Mouse (Mus musculus) heart, embryonic 11.5 days (tissue): ENCODE measurements around the gene Dusp18. TPM values are rescaled to one million over a fixed set of nuclear protein-coding genes. Genes with fewer than 3 reads are reported as not detected.
A peak's percentile ranks its signal among the peaks of the same experiment; 100 is the strongest.

Experiments used
- ATAC-seq: fragments of 200-750 bp; cut with Nextera tagmentation; replicated peaks from 2 replicates; pipeline ENCODE4 v1.8.0; 2017; ENCODE audit warnings: moderate library complexity; ENCODE audit not compliant: insufficient number of reproducible peaks, low FRiP score, low TSS enrichment
- H3K27ac ChIP-seq: fragments of 300-500 bp; sonication (generic); 2 replicates; pipeline ENCODE4 v1.5.1; 2014; ENCODE audit warnings: mild to moderate bottlenecking, low read depth, low read length
- H3K27me3 ChIP-seq: fragments of 300-500 bp; sonication (generic); 2 replicates; pipeline ENCODE4 v1.6.1; 2014; ENCODE audit warnings: mild to moderate bottlenecking, low read length, mixed read lengths; ENCODE audit not compliant: control insufficient read depth, insufficient read depth
- H3K36me3 ChIP-seq: fragments of 300-500 bp; sonication (generic); 2 replicates; pipeline ENCODE4 v1.6.1; 2014; ENCODE audit warnings: mild to moderate bottlenecking, low read length, moderate library complexity, mixed read lengths; ENCODE audit not compliant: control insufficient read depth, insufficient read depth
- H3K4me1 ChIP-seq: fragments of 300-500 bp; sonication (generic); 2 replicates; pipeline ENCODE4 v1.6.1; 2014; ENCODE audit warnings: low read length; ENCODE audit not compliant: control insufficient read depth, insufficient read depth
- H3K4me2 ChIP-seq: fragments of 300-500 bp; sonication (generic); 2 replicates; pipeline ENCODE4 v1.6.1; 2014; ENCODE audit warnings: mild to moderate bottlenecking, moderate library complexity
- H3K4me3 ChIP-seq: fragments of 300-500 bp; sonication (generic); 2 replicates; pipeline ENCODE4 v1.5.1; 2014; ENCODE audit warnings: low read depth, low read length
- H3K9ac ChIP-seq: fragments of 300-500 bp; sonication (generic); 2 replicates; pipeline ENCODE4 v1.6.1; 2014; ENCODE audit warnings: mild to moderate bottlenecking, low read depth, low read length, moderate library complexity
- H3K9me3 ChIP-seq: fragments of 300-500 bp; sonication (generic); replicated peaks from 2 replicates; pipeline ENCODE4 v1.6.1; 2016; ENCODE audit warnings: low read length; ENCODE audit not compliant: control insufficient read depth
- WGBS: fragments of 180-500 bp; shearing (Covaris S2); extraction: QIAGEN DNeasy Blood & Tissue Kit; methylation state at CpG from one replicate; pipeline ENCODE4 v1.1.7; 2014; ENCODE audit not compliant: insufficient replicate concordance; 5-methylcytosine and 5-hydroxymethylcytosine counted together
- polyA plus RNA-seq: library from polyadenylated mRNA; unstranded; fragments of >200 nt; fragmentation: Nextera tagmentation; extraction: Ambion mirVana; gene quantifications from 2 replicates; pipeline ENCODE4 v1.2.1, GENCODE M21; 2014

Dusp18 gene
- polyA plus RNA-seq: 11.9 and 12.2 TPM in 2 replicates

GRCm38 (mm10) chr11:3894406-3895281, at the start of gene Dusp18, which contains the start of gene 4921536K21Rik:
Gene Dusp18, plus strand, starts transcription at chr11:3895240.
Gene 4921536K21Rik, minus strand, starts transcription at chr11:3895098.
- no peaks in the 10 kb centered on the region for H3K4me1 ChIP-seq
- peak within 1 kb of the TSS; percentile 59 for H3K4me3 ChIP-seq
- H3K4me2 ChIP-seq: peak within 1 kb of the TSS; percentile 88
- 5% methylated on average over 46 of the region's 46 CpGs for WGBS
- peak within 1 kb of the TSS; percentile 76 for H3K27ac ChIP-seq
- peak within 1 kb of the TSS; percentile 77 for H3K9ac ChIP-seq
- H3K9me3 ChIP-seq: no peaks in the 10 kb centered on the region
- H3K36me3 ChIP-seq: 0 out of 2 replicates have a peak, but pooled peaks cover 5% of the 10 kb centered on the region
- no peaks in the 10 kb centered on the region for H3K27me3 ChIP-seq
- ATAC-seq: peak; percentile 95

GRCm38 (mm10) chr11:3846351-3846750, 48.7 kb upstream of the Dusp18 start:
- Histone ChIP-seq H3K9ac (no peak overlapping the region), H3K4me1 (peaks cover 11% of the 10 kb centered on the region; the same call in 1 of the 2 replicates), H3K4me2 (no peak overlapping the region), H3K36me3 (no peaks in the 10 kb centered on the region), H3K27ac (no peak overlapping the region), H3K4me3 (no peak overlapping the region), H3K9me3 (no peaks in the 10 kb centered on the region), H3K27me3 (no peaks in the 10 kb centered on the region)
- 62% methylated on average over 2 of the region's 2 CpGs for whole genome bisulfite sequencing
- no peak for ATAC-seq

- Histone ChIP-seq H3K4me3 (no peak overlapping the region), H3K27me3 (no peaks in the 10 kb centered on the region), H3K4me1 (0 out of 2 replicates have a peak, but pooled peaks cover 3% of the 10 kb centered on the region), H3K9ac (no peak overlapping the region), H3K4me2 (no peak overlapping the region), H3K27ac (no peak overlapping the region), H3K36me3 (no peaks in the 10 kb centered on the region), H3K9me3 (no peaks in the 10 kb centered on the region)
- ATAC-seq: no peak
- WGBS: 81% methylated on average over 15 of the region's 15 CpGs
These were observed 45.3 kb upstream of the Dusp18 start for GRCm38 (mm10) chr11:3849469-3850314.

- no peak overlapping the region for H3K4me3 ChIP-seq
- H3K4me1 ChIP-seq: 0 out of 2 replicates have a peak, but pooled peaks cover 2% of the 10 kb centered on the region
- no peaks in the 10 kb centered on the region for H3K27me3 ChIP-seq
- H3K9ac ChIP-seq: no peak overlapping the region
- no peak for ATAC-seq
- no peaks in the 10 kb centered on the region for H3K9me3 ChIP-seq
- H3K4me2 ChIP-seq: no peak overlapping the region
- no peak overlapping the region for H3K27ac ChIP-seq
- no peaks in the 10 kb centered on the region for H3K36me3 ChIP-seq
- 73% methylated on average over 2 of the region's 2 CpGs for WGBS
These were observed 44.8 kb upstream of the Dusp18 start for GRCm38 (mm10) chr11:3850315-3850614.

- Histone ChIP-seq H3K27ac (no peak overlapping the region), H3K9ac (no peak overlapping the region), H3K4me1 (0 out of 2 replicates have a peak, but pooled peaks cover 2% of the 10 kb centered on the region), H3K36me3 (no peaks in the 10 kb centered on the region), H3K9me3 (no peaks in the 10 kb centered on the region), H3K4me3 (no peak overlapping the region), H3K27me3 (no peaks in the 10 kb centered on the region), H3K4me2 (no peak overlapping the region)
- 55% methylated on average over 5 of the region's 5 CpGs for WGBS
- ATAC-seq: no peak
These were observed 44.2 kb upstream of the Dusp18 start for GRCm38 (mm10) chr11:3850746-3851277.

- Histone ChIP-seq H3K27me3 (no peaks in the 10 kb centered on the region), H3K27ac (no peak overlapping the region), H3K4me3 (no peak overlapping the region), H3K4me2 (no peak overlapping the region), H3K4me1 (0 out of 2 replicates have a peak, but pooled peaks cover 2% of the 10 kb centered on the region), H3K9ac (no peak overlapping the region), H3K36me3 (no peaks in the 10 kb centered on the region), H3K9me3 (no peaks in the 10 kb centered on the region)
- WGBS: 77% methylated on average over 4 of the region's 4 CpGs
- no peak for ATAC-seq
These were observed 43.2 kb upstream of the Dusp18 start for GRCm38 (mm10) chr11:3851872-3852271.

GRCm38 (mm10) chr11:3853031-3853430, 42.0 kb upstream of the Dusp18 start:
- WGBS: 92% methylated on average over 10 of the region's 10 CpGs
- H3K27ac ChIP-seq: no peak overlapping the region
- ATAC-seq: no peak

GRCm38 (mm10) chr11:3853481-3854034, 41.5 kb upstream of the Dusp18 start:
- Histone ChIP-seq H3K36me3 (no peaks in the 10 kb centered on the region), H3K4me2 (no peak overlapping the region), H3K9ac (no peak overlapping the region), H3K27ac (no peak overlapping the region), H3K9me3 (no peaks in the 10 kb centered on the region), H3K4me3 (no peak overlapping the region), H3K27me3 (no peaks in the 10 kb centered on the region), H3K4me1 (no peaks in the 10 kb centered on the region)
- WGBS: 75% methylated on average over 5 of the region's 5 CpGs
- ATAC-seq: no peak

More at GRCm38 (mm10) chr11:3853031-3853430, 42.0 kb upstream of the Dusp18 start:
- Histone ChIP-seq H3K9ac (no peak overlapping the region), H3K27me3 (no peaks in the 10 kb centered on the region), H3K9me3 (no peaks in the 10 kb centered on the region), H3K36me3 (no peaks in the 10 kb centered on the region), H3K4me1 (0 out of 2 replicates have a peak, but pooled peaks cover 2% of the 10 kb centered on the region), H3K4me2 (no peak overlapping the region), H3K4me3 (no peak overlapping the region)
